Mouse (Mus musculus) bone marrow, adult 2 months (tissue): ENCODE measurements around the gene Gm4491.

Experiments used
- CTCF ChIP-seq: fragments of 200-500 bp; IDR thresholded peaks from 2 replicates; pipeline ENCODE4 v1.5.1; 2011; ENCODE audit warnings: low read length, control low read depth; ENCODE audit not compliant: control insufficient read depth, insufficient read depth
- POLR2A ChIP-seq: fragments of 200-500 bp; IDR thresholded peaks from 2 replicates; pipeline ENCODE4 v1.6.1; 2011; ENCODE audit warnings: low read depth, mild to moderate bottlenecking, control low read depth, low read length, borderline replicate concordance; ENCODE audit not compliant: control insufficient read depth

- TF ChIP-seq CTCF (no peak), POLR2A (no peak)
Measured at GRCm38 (mm10) chr14:57115823-57116544, at the start of gene Gm4491.
